Mouse (Mus musculus): ENCODE results near the gene Dcps. TPM values are rescaled to one million over a fixed set of nuclear protein-coding genes. Genes with fewer than 3 reads are reported as not detected.

Dcps gene
- polyA plus RNA-seq, 1 experiment: 27.0 TPM

GRCm38 (mm10) chr9:35111446-35111845 is 64.4 kb downstream of the Dcps start:
- Histone ChIP-seq H3K27me3 (ENCODE audit: control insufficient read depth, insufficient read depth, low read length) (no peaks in the 10 kb centered on the region), H3K36me3 (ENCODE audit: control insufficient read depth, insufficient read depth, low read length) (no peaks in the 10 kb centered on the region), H3K27ac (ENCODE audit: insufficient read depth, low read length) (no peak overlapping the region), H3K4me3 (ENCODE audit: extremely low read depth, insufficient read depth, insufficient read length) (no peak overlapping the region), H3K4me1 (ENCODE audit: control insufficient read depth, insufficient read depth, insufficient read length) (peaks cover 9% of the 10 kb centered on the region; the same call in 1 of the 2 replicates)
- no peak for DNase-seq (ENCODE audit: low read depth in 1 of 2, low spot score in 2 of 2)
- TF ChIP-seq CTCF (IDR thresholded peaks at IDR 0.05; ENCODE audit: extremely low read depth, insufficient read depth, insufficient read length, insufficient replicate concordance) (no peak), POLR2A (IDR thresholded peaks at IDR 0.05; ENCODE audit: low read depth, low read length) (no peak)
- 93% methylated on average over 7 of the region's 7 CpGs for WGBS

GRCm38 (mm10) chr9:35110567-35110966 is 65.3 kb downstream of the Dcps start:
- 90% methylated on average over 4 of the region's 4 CpGs for WGBS
- H3K27ac ChIP-seq (ENCODE audit: insufficient read depth, low read length): no peak overlapping the region
- TF ChIP-seq CTCF (IDR thresholded peaks at IDR 0.05; ENCODE audit: extremely low read depth, insufficient read depth, insufficient read length, insufficient replicate concordance) (no peak), POLR2A (IDR thresholded peaks at IDR 0.05; ENCODE audit: low read depth, low read length) (no peak)
- H3K36me3 ChIP-seq (ENCODE audit: control insufficient read depth, insufficient read depth, low read length): no peaks in the 10 kb centered on the region
- DNase-seq (ENCODE audit: low read depth in 1 of 2, low spot score in 2 of 2): no peak
- H3K4me1 ChIP-seq (ENCODE audit: control insufficient read depth, insufficient read depth, insufficient read length): peaks cover 14% of the 10 kb centered on the region; the same call in 1 of the 2 replicates
- no peak overlapping the region for H3K4me3 ChIP-seq (ENCODE audit: extremely low read depth, insufficient read depth, insufficient read length)
- no peaks in the 10 kb centered on the region for H3K27me3 ChIP-seq (ENCODE audit: control insufficient read depth, insufficient read depth, low read length)

DNA sequence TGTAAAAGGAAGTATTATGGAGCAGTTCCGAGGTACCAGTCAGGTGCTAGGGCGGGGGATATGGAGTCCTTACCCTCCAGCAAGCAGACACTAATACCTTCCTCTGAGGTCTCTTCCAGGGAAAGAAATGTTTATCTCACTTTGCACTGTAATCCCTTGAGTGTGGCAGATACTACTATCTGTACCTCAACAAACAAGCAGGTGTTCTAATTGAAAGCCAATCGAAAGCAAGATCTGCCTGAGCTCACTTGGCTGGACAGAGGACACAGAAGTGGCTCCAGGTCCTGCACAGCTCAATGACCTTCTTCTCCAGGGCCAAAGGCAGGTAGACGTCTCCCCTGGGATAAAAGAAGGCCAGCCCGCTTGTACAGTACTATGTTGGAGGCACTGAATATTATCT is 65.8 kb downstream of the Dcps start:
- no peak for DNase-seq (ENCODE audit: low read depth in 1 of 2, low spot score in 2 of 2)
- no peak overlapping the region for H3K27ac ChIP-seq (ENCODE audit: insufficient read depth, low read length)
- no peak overlapping the region for H3K4me3 ChIP-seq (ENCODE audit: extremely low read depth, insufficient read depth, insufficient read length)
- peaks cover 14% of the 10 kb centered on the region; the same call in 1 of the 2 replicates for H3K4me1 ChIP-seq (ENCODE audit: control insufficient read depth, insufficient read depth, insufficient read length)
- 71% methylated on average over 5 of the region's 5 CpGs for WGBS
- TF ChIP-seq CTCF (IDR thresholded peaks at IDR 0.05; ENCODE audit: extremely low read depth, insufficient read depth, insufficient read length, insufficient replicate concordance): no peak
- no peak for TF ChIP-seq POLR2A (IDR thresholded peaks at IDR 0.05; ENCODE audit: low read depth, low read length)
- no peaks in the 10 kb centered on the region for H3K36me3 ChIP-seq (ENCODE audit: control insufficient read depth, insufficient read depth, low read length)
- no peaks in the 10 kb centered on the region for H3K27me3 ChIP-seq (ENCODE audit: control insufficient read depth, insufficient read depth, low read length)

DNA sequence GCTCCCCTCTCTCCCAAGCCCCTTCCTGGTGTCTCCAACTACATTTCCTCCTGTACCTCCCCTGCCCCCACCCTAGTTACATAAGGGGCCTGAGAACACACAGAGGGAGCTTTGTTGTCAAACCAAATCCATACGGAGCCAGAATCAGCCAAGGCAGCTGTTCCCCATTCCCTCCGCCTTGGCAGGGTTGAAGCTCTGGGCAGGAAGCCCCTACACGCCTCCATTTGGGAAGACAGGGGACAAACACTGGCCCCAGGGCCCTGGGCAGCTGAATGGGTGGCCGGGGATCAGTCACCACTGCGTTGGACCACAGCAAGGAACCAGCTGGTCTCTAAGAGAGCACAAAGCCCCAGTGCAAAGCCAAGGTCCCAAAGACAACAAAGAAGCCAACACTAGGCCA is 66.9 kb downstream of the Dcps start:
- H3K4me1 ChIP-seq (ENCODE audit: control insufficient read depth, insufficient read depth, insufficient read length): peaks cover 12% of the 10 kb centered on the region; the same call in 1 of the 2 replicates
- no peak overlapping the region for H3K27ac ChIP-seq (ENCODE audit: insufficient read depth, low read length)
- H3K4me3 ChIP-seq (ENCODE audit: extremely low read depth, insufficient read depth, insufficient read length): no peak overlapping the region
- no peak for TF ChIP-seq CTCF (IDR thresholded peaks at IDR 0.05; ENCODE audit: extremely low read depth, insufficient read depth, insufficient read length, insufficient replicate concordance)
- TF ChIP-seq POLR2A (IDR thresholded peaks at IDR 0.05; ENCODE audit: low read depth, low read length): no peak
- H3K27me3 ChIP-seq (ENCODE audit: control insufficient read depth, insufficient read depth, low read length): no peaks in the 10 kb centered on the region
- no peaks in the 10 kb centered on the region for H3K36me3 ChIP-seq (ENCODE audit: control insufficient read depth, insufficient read depth, low read length)
- DNase-seq (ENCODE audit: low read depth in 1 of 2, low spot score in 2 of 2): no peak
- 74% methylated on average over 5 of the region's 5 CpGs for whole genome bisulfite sequencing

- TF ChIP-seq CTCF (IDR thresholded peaks at IDR 0.05; ENCODE audit: extremely low read depth, insufficient read depth, insufficient read length, insufficient replicate concordance): no peak
- TF ChIP-seq POLR2A (IDR thresholded peaks at IDR 0.05; ENCODE audit: low read depth, low read length): no peak
- no peak for DNase-seq (ENCODE audit: low read depth in 1 of 2, low spot score in 2 of 2)
- WGBS: 90% methylated on average over 3 of the region's 3 CpGs
- no peak overlapping the region for H3K4me3 ChIP-seq (ENCODE audit: extremely low read depth, insufficient read depth, insufficient read length)
- no peaks in the 10 kb centered on the region for H3K36me3 ChIP-seq (ENCODE audit: control insufficient read depth, insufficient read depth, low read length)
- peaks cover 16% of the 10 kb centered on the region for H3K4me1 ChIP-seq (ENCODE audit: control insufficient read depth, insufficient read depth, insufficient read length)
- H3K27me3 ChIP-seq (ENCODE audit: control insufficient read depth, insufficient read depth, low read length): no peaks in the 10 kb centered on the region
- no peak overlapping the region for H3K27ac ChIP-seq (ENCODE audit: insufficient read depth, low read length)
Measured at GRCm38 (mm10) chr9:35108066-35108465, 67.8 kb downstream of the Dcps start.

DNA sequence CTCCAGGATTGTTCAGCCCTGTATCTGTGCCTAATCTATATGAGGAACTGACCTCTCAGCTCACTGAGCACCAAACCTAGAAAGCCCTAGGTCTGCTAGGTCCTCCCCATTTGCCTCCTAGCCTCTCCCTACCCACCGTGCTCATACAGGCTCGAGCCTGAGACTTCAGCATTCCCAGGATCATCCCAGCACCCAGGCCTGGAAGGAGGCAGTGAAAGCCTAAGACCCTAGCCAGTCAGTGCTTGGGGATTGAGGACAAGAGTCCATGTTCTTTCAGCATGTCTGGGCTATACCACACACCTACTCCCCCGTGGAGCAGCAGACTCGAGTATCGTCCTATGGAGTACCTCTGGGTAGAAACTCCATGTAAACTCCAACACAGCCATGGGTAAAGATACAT is 68.5 kb downstream of the Dcps start:
- Histone ChIP-seq H3K4me3 (ENCODE audit: extremely low read depth, insufficient read depth, insufficient read length) (no peak overlapping the region), H3K4me1 (ENCODE audit: control insufficient read depth, insufficient read depth, insufficient read length) (peaks cover 18% of the 10 kb centered on the region), H3K36me3 (ENCODE audit: control insufficient read depth, insufficient read depth, low read length) (no peaks in the 10 kb centered on the region), H3K27me3 (ENCODE audit: control insufficient read depth, insufficient read depth, low read length) (no peaks in the 10 kb centered on the region), H3K27ac (ENCODE audit: insufficient read depth, low read length) (no peak overlapping the region)
- DNase-seq (ENCODE audit: low read depth in 1 of 2, low spot score in 2 of 2): no peak
- 90% methylated on average over 5 of the region's 5 CpGs for WGBS
- TF ChIP-seq CTCF (IDR thresholded peaks at IDR 0.05; ENCODE audit: extremely low read depth, insufficient read depth, insufficient read length, insufficient replicate concordance) (no peak), POLR2A (IDR thresholded peaks at IDR 0.05; ENCODE audit: low read depth, low read length) (no peak)

DNA sequence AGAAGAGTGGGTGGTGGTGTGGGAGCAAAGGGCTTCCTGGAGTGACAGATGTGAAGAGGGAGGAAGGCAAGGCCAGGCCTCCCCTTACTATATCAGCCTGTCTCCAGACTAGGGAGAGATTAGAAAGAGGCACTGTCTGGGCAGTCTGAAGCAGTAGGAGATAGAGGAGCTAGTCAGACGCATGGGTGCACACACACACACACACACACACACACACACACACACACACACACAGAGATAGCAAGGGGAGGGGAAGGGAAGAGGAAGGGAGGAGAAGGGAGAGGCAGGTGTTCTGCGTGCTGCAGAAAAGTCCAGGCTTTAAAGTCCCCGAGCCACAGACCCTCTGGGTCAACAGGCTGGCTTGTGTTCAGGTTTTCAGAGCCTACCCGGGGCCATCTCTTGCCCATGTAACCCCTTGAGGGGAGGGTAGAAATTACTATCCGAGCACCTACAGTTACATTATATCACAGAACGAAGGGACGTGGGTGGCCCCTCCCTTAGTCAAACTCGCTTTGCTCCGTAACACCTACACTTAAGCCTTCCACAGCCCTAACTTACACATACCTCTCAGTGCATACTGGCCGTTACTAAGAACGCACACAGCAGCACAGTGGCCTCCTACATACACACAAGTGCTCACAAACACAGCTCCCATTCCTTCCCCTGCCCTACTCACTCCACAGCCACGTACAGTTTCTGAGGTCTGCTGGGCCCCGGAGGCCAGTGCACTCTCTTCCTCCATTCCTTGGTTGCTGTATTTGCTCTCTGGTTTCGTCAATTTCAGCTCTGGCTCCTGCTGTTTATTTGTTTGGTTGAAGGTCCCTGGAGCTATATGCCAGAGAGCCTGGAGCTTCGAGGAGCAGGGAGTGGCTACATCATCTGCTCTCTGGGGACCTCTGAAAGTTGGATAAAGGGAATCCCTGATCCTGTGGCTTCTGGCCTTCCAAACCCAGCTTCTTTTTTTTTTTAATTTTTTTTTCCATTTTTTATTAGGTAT is 69.7 kb downstream of the Dcps start:
- 59% methylated on average over 15 of the region's 15 CpGs for WGBS
- DNase-seq (ENCODE audit: low read depth in 1 of 2, low spot score in 2 of 2): no peak
- H3K27ac ChIP-seq (ENCODE audit: insufficient read depth, low read length): no peak overlapping the region
- TF ChIP-seq POLR2A (IDR thresholded peaks at IDR 0.05; ENCODE audit: low read depth, low read length): no peak
- no peak for TF ChIP-seq CTCF (IDR thresholded peaks at IDR 0.05; ENCODE audit: extremely low read depth, insufficient read depth, insufficient read length, insufficient replicate concordance)
- H3K36me3 ChIP-seq (ENCODE audit: control insufficient read depth, insufficient read depth, low read length): no peaks in the 10 kb centered on the region
- no peaks in the 10 kb centered on the region for H3K27me3 ChIP-seq (ENCODE audit: control insufficient read depth, insufficient read depth, low read length)
- no peak overlapping the region for H3K4me3 ChIP-seq (ENCODE audit: extremely low read depth, insufficient read depth, insufficient read length)
- peaks cover 18% of the 10 kb centered on the region for H3K4me1 ChIP-seq (ENCODE audit: control insufficient read depth, insufficient read depth, insufficient read length)

Data from spleen, adult 2 months (tissue).